Mouse (Mus musculus): ENCODE data around the gene Alb. TPM values are rescaled to one million over a fixed set of nuclear protein-coding genes. Genes with fewer than 3 reads are reported as not detected.
A peak's percentile ranks its signal among the peaks of the same experiment; 100 is the strongest.

The Alb gene
- total RNA-seq, 2 experiments from 2014 or later, result not detected

- DNase-seq (ENCODE audit: low spot score in 2 of 2), result no peak
- intact Hi-C loops (cut with DNase I), result no loop called here
These were observed 27.6 kb downstream of the Alb start for GRCm38 (mm10) chr5:90488323-90488722.

GRCm38 (mm10) chr5:90490518-90490917 lies 29.8 kb downstream of the Alb start, which contains the start of gene Afp:
Afp (plus strand) TSS chr5:90490737.
- intact Hi-C loops (cut with DNase I), result no loop called here
- no peak for DNase-seq (ENCODE audit: low spot score in 2 of 2)

GRCm38 (mm10) chr5:90492440-90492839 lies 31.7 kb downstream of the Alb start:
- intact Hi-C loops (cut with DNase I), result no loop called here
- DNase-seq (ENCODE audit: low spot score in 2 of 2), result no peak

- intact Hi-C loops (cut with DNase I), result no loop called here
- no peak for DNase-seq (ENCODE audit: low spot score in 2 of 2)
These were observed 33.6 kb downstream of the Alb start for GRCm38 (mm10) chr5:90494308-90494707.

GRCm38 (mm10) chr5:90499509-90499908 lies 38.8 kb downstream of the Alb start:
- intact Hi-C loops (cut with DNase I), result no loop called here
- peak in 1 of 2 experiments; percentile 16 for DNase-seq (ENCODE audit: low spot score in 2 of 2)

- intact Hi-C loops (cut with DNase I), result loop anchor here (1.0 to 10.0 kb wide), 4 partner anchors 87 to 296 kb away; no protein-coding TSS in a partner anchor
These were observed 40.0 kb downstream of the Alb start for GRCm38 (mm10) chr5:90500714-90501113.

GRCm38 (mm10) chr5:90501752-90502151 lies 41.1 kb downstream of the Alb start:
- intact Hi-C loops (cut with DNase I), result loop anchor here (1.0 to 10.0 kb wide), 4 partner anchors 86 to 297 kb away; no protein-coding TSS in a partner anchor
- no peak for DNase-seq (ENCODE audit: low spot score in 2 of 2)

More at GRCm38 (mm10) chr5:90500714-90501113, 40.0 kb downstream of the Alb start:
- DNase-seq (ENCODE audit: low spot score in 2 of 2), result peak; percentile 66 to 75

GRCm38 (mm10) chr5:90504742-90505141 lies 44.0 kb downstream of the Alb start:
- intact Hi-C loops (cut with DNase I), result loop anchor here (5.0 to 10.0 kb wide), 2 partner anchors 83 to 300 kb away; no protein-coding TSS in a partner anchor

GRCm38 (mm10) chr5:90506507-90506906 lies 45.8 kb downstream of the Alb start:
- DNase-seq (ENCODE audit: low spot score in 2 of 2), result no peak
- intact Hi-C loops (cut with DNase I), result loop anchor here (10.0 kb wide), 1 partner anchor 302 kb away; no protein-coding TSS in a partner anchor

More at GRCm38 (mm10) chr5:90504742-90505141, 44.0 kb downstream of the Alb start:
- DNase-seq (ENCODE audit: low spot score in 2 of 2), result no peak

- DNase-seq (ENCODE audit: low spot score in 2 of 2), result no peak
- intact Hi-C loops (cut with DNase I), result loop anchor here (10.0 kb wide), 1 partner anchor 303 kb away; no protein-coding TSS in a partner anchor
These were observed 46.8 kb downstream of the Alb start for GRCm38 (mm10) chr5:90507411-90507949.

- DNase-seq (ENCODE audit: low spot score in 2 of 2), result no peak
- intact Hi-C loops (cut with DNase I), result loop anchor here (10.0 kb wide), 1 partner anchor 305 kb away; no protein-coding TSS in a partner anchor
These were observed 49.3 kb downstream of the Alb start for GRCm38 (mm10) chr5:90509828-90510592.

GRCm38 (mm10) chr5:90512288-90512955 lies 51.7 kb downstream of the Alb start:
- DNase-seq (ENCODE audit: low spot score in 2 of 2), result no peak
- intact Hi-C loops (cut with DNase I), result no loop called here

GRCm38 (mm10) chr5:90515561-90515960 lies 54.9 kb downstream of the Alb start:
- intact Hi-C loops (cut with DNase I), result no loop called here
- no peak for DNase-seq (ENCODE audit: low spot score in 2 of 2)

- intact Hi-C loops (cut with DNase I), result no loop called here
- DNase-seq (ENCODE audit: low spot score in 2 of 2), result no peak
These were observed 57.8 kb downstream of the Alb start, which contains the start of gene Afm for GRCm38 (mm10) chr5:90518356-90519100. Afm (plus strand) TSS chr5:90518932.

Other genes starting within 250 kb of the Alb start
- 10 to 100 TPM; 24.8 to 25.1 TPM for gene Cox18, start 236.9 kb upstream of the Alb start, total RNA-seq (2021)
- gene Ankrd17, start 94.3 kb upstream of the Alb start, total RNA-seq (2021), result 100 to 1,000 TPM in 1 of 2 experiments, 10 to 100 TPM in 1; 99.3 to 127 TPM
- 1 to 10 TPM in 1 of 2 experiments, under 1 TPM in 1; 0.74 to 2.4 TPM for gene Gm9958, start 93.7 kb upstream of the Alb start, total RNA-seq (2021)
- gene Afp, start 29.8 kb downstream of the Alb start, total RNA-seq (2021), result not detected
- gene Afm, start 58.0 kb downstream of the Alb start, total RNA-seq (2021), result not detected
- under 1 TPM; 0.16 to 0.27 TPM for gene 5830473C10Rik, start 100.2 kb downstream of the Alb start, total RNA-seq (2021)
- 1 to 10 TPM in 1 of 2 experiments, under 1 TPM in 1; 0.97 to 1.4 TPM for gene Rassf6, start 179.8 kb downstream of the Alb start, total RNA-seq (2021)